Mouse (Mus musculus) activated CD4-positive, CD25-positive, alpha-beta regulatory T cell, adult 4 months (primary cell): Measurements from ENCODE around the gene Ppfia2. TPM values are rescaled to one million over a fixed set of nuclear protein-coding genes. Genes with fewer than 3 reads are reported as not detected.

ENCODE experiments used
- ATAC-seq: one replicate; pipeline ENCODE4 v1.8.0; 2017
- polyA plus RNA-seq, 2 experiments: library from polyadenylated mRNA; unstranded; fragments of 100-300 nt; shearing (Covaris generic); gene quantifications; one replicate each; pipeline ENCODE4 v1.2.1; 2017

The Ppfia2 gene
- polyA plus RNA-seq, 2 experiments from 2014 or later, result not detected

- no peak for ATAC-seq
Measured at GRCm38 (mm10) chr10:106924334-106924733, 454.2 kb downstream of the Ppfia2 start.

- no peak for ATAC-seq
Measured at GRCm38 (mm10) chr10:106924798-106925197, 454.7 kb downstream of the Ppfia2 start.

- no peak for ATAC-seq
Measured at GRCm38 (mm10) chr10:106928576-106929332, 458.6 kb downstream of the Ppfia2 start.

GRCm38 (mm10) chr10:106932571-106933073, 462.5 kb downstream of the Ppfia2 start:
- ATAC-seq, result no peak

GRCm38 (mm10) chr10:106936996-106937395, 466.9 kb downstream of the Ppfia2 start:
- no peak for ATAC-seq

GRCm38 (mm10) chr10:106938851-106939250, 468.7 kb downstream of the Ppfia2 start:
- no peak for ATAC-seq

GRCm38 (mm10) chr10:106939441-106939840, 469.3 kb downstream of the Ppfia2 start:
- no peak for ATAC-seq

GRCm38 (mm10) chr10:106941380-106941779, 471.2 kb downstream of the Ppfia2 start:
- no peak for ATAC-seq

- no peak for ATAC-seq
Measured at GRCm38 (mm10) chr10:106959026-106959425, 488.9 kb downstream of the Ppfia2 start.

- ATAC-seq, result no peak
Measured at GRCm38 (mm10) chr10:106975193-106976141, 505.3 kb downstream of the Ppfia2 start.
